Mouse (Mus musculus): Measurements from ENCODE around the gene Cmc2. TPM values are rescaled to one million over a fixed set of nuclear protein-coding genes. Genes with fewer than 3 reads are reported as not detected.

Cmc2 gene
- polyA plus RNA-seq, 1 experiment from 2014 or later, result 126 TPM

- ATAC-seq (ENCODE audit: insufficient number of reproducible peaks, insufficient read depth, low FRiP score, low read depth), result no peak
- WGBS, result 79% methylated on average over 11 of the region's 11 CpGs
- no peaks in the 10 kb centered on the region for H3K27me3 ChIP-seq (ENCODE audit: control insufficient read depth, insufficient read depth, low read length)
Measured at GRCm38 (mm10) chr8:116852042-116852441, 69.2 kb downstream of the Cmc2 start.

GRCm38 (mm10) chr8:116848042-116848441 lies 73.2 kb downstream of the Cmc2 start:
- H3K36me3 ChIP-seq (ENCODE audit: control insufficient read depth, insufficient read depth, low read length), result no peaks in the 10 kb centered on the region
- no peak for ATAC-seq (ENCODE audit: insufficient number of reproducible peaks, insufficient read depth, low FRiP score, low read depth)
- no peaks in the 10 kb centered on the region for H3K4me1 ChIP-seq (ENCODE audit: control insufficient read depth in 2 of 2, insufficient read depth in 2 of 2, low read length in 2 of 2)
- no peak overlapping the region for H3K9ac ChIP-seq (ENCODE audit: low read length)
- no peak overlapping the region for H3K27ac ChIP-seq (replicated peaks in 1 of 2; ENCODE audit: control insufficient read depth in 1 of 2, insufficient read depth in 1 of 2, low read depth in 2 of 2, low read length in 2 of 2)
- H3K4me2 ChIP-seq (ENCODE audit: low read length), result no peak overlapping the region
- WGBS, result 79% methylated on average over 3 of the region's 3 CpGs
- H3K9me3 ChIP-seq (ENCODE audit: control insufficient read depth, low read length), result peaks cover 8% of the 10 kb centered on the region; the same call in 1 of the 2 replicates
- H3K4me3 ChIP-seq (ENCODE audit: control insufficient read depth in 1 of 2, insufficient read depth in 1 of 2, low read depth in 1 of 2, low read length in 2 of 2), result no peak overlapping the region
- no peaks in the 10 kb centered on the region for H3K27me3 ChIP-seq (ENCODE audit: control insufficient read depth, insufficient read depth, low read length)

More at GRCm38 (mm10) chr8:116852042-116852441, 69.2 kb downstream of the Cmc2 start:
- Histone ChIP-seq H3K4me2 (ENCODE audit: low read length) (no peak overlapping the region), H3K36me3 (ENCODE audit: control insufficient read depth, insufficient read depth, low read length) (no peaks in the 10 kb centered on the region), H3K4me3 (ENCODE audit: control insufficient read depth in 1 of 2, insufficient read depth in 1 of 2, low read depth in 1 of 2, low read length in 2 of 2) (no peak overlapping the region), H3K4me1 (ENCODE audit: control insufficient read depth in 2 of 2, insufficient read depth in 2 of 2, low read length in 2 of 2) (no peaks in the 10 kb centered on the region), H3K9ac (ENCODE audit: low read length) (no peak overlapping the region), H3K27ac (replicated peaks in 1 of 2; ENCODE audit: control insufficient read depth in 1 of 2, insufficient read depth in 1 of 2, low read depth in 2 of 2, low read length in 2 of 2) (no peak overlapping the region), H3K9me3 (ENCODE audit: control insufficient read depth, low read length) (peaks cover 8% of the 10 kb centered on the region; the same call in 1 of the 2 replicates)

- no peaks in the 10 kb centered on the region for H3K9me3 ChIP-seq (ENCODE audit: control insufficient read depth, low read length)
- no peak overlapping the region for H3K4me2 ChIP-seq (ENCODE audit: low read length)
- ATAC-seq (ENCODE audit: insufficient number of reproducible peaks, insufficient read depth, low FRiP score, low read depth), result no peak
- 60% methylated on average over 6 of the region's 6 CpGs for WGBS
- H3K9ac ChIP-seq (ENCODE audit: low read length), result no peak overlapping the region
- no peak overlapping the region for H3K27ac ChIP-seq (replicated peaks in 1 of 2; ENCODE audit: control insufficient read depth in 1 of 2, insufficient read depth in 1 of 2, low read depth in 2 of 2, low read length in 2 of 2)
- 0 out of 2 replicates have a peak, but pooled peaks cover 3% of the 10 kb centered on the region for H3K27me3 ChIP-seq (ENCODE audit: control insufficient read depth, insufficient read depth, low read length)
- H3K4me1 ChIP-seq (ENCODE audit: control insufficient read depth in 2 of 2, insufficient read depth in 2 of 2, low read length in 2 of 2), result no peaks in the 10 kb centered on the region
- no peak overlapping the region for H3K4me3 ChIP-seq (ENCODE audit: control insufficient read depth in 1 of 2, insufficient read depth in 1 of 2, low read depth in 1 of 2, low read length in 2 of 2)
- no peaks in the 10 kb centered on the region for H3K36me3 ChIP-seq (ENCODE audit: control insufficient read depth, insufficient read depth, low read length)
Measured at GRCm38 (mm10) chr8:116842678-116843077, 78.6 kb downstream of the Cmc2 start.

Other genes with a start within 250 kb of the Cmc2 start
- gene Cdyl2, start 188.5 kb downstream of the Cmc2 start, polyA plus RNA-seq (2014; fragmentation: Nextera tagmentation; extraction: Ambion mirVana), result 5.1 and 6.0 TPM in 2 replicates
- 24.2 and 24.6 TPM in 2 replicates for gene Cenpn, start 275 bp upstream of the Cmc2 start, polyA plus RNA-seq (2014; fragmentation: Nextera tagmentation; extraction: Ambion mirVana)
- gene Atmin, start 21.9 kb upstream of the Cmc2 start, polyA plus RNA-seq (2014; fragmentation: Nextera tagmentation; extraction: Ambion mirVana), result 11.6 and 12.3 TPM in 2 replicates
- 0.66 and 0.75 TPM in 2 replicates for gene 1700030J22Rik, start 57.5 kb upstream of the Cmc2 start, polyA plus RNA-seq (2014; fragmentation: Nextera tagmentation; extraction: Ambion mirVana)
- 84.8 and 88.3 TPM in 2 replicates for gene Gcsh, start 72.1 kb upstream of the Cmc2 start, polyA plus RNA-seq (2014; fragmentation: Nextera tagmentation; extraction: Ambion mirVana)
- gene Pkd1l2, start 161.0 kb upstream of the Cmc2 start, polyA plus RNA-seq (2014; fragmentation: Nextera tagmentation; extraction: Ambion mirVana), result 0.14 TPM in 1 of 2 replicates, not detected in the other
- not detected in 2 replicates for gene Bco1, start 174.4 kb upstream of the Cmc2 start, polyA plus RNA-seq (2014; fragmentation: Nextera tagmentation; extraction: Ambion mirVana)
- gene Gan, start 236.7 kb upstream of the Cmc2 start, polyA plus RNA-seq (2014; fragmentation: Nextera tagmentation; extraction: Ambion mirVana), result 1.0 and 1.3 TPM in 2 replicates